Mouse (Mus musculus) CH12.LX (cell line): Measurements from ENCODE around the gene Map3k9. TPM values are rescaled to one million over a fixed set of nuclear protein-coding genes. Genes with fewer than 3 reads are reported as not detected.

Source experiments
- DNase-seq: peaks from one replicate; pipeline ENCODE4 v3.0.0-alpha.2; 2013; ENCODE audit errors: extremely low read depth
- H3K27ac ChIP-seq: 2 replicates; pipeline ENCODE4 v1.5.1; 2012; ENCODE audit warnings: low read depth, mild to moderate bottlenecking, control low read depth, moderate library complexity; ENCODE audit not compliant: insufficient read depth
- H3K27me3 ChIP-seq: replicated peaks from 2 replicates; pipeline ENCODE3; 2012; ENCODE audit warnings: inconsistent platforms
- H3K36me3 ChIP-seq, 2 experiments: replicated peaks in 1 of 2; 2 replicates each; pipeline versions ENCODE3 to v1.6.1; 2012; ENCODE audit warnings: inconsistent platforms in 1 of 2, low read length in 1 of 2, mild to moderate bottlenecking in 1 of 2, mixed read lengths in 1 of 2, moderate library complexity in 1 of 2; ENCODE audit not compliant: control insufficient read depth in 1 of 2, insufficient read depth in 1 of 2
- H3K4me1 ChIP-seq, 2 experiments: 2 replicates each; pipeline ENCODE4 v1.6.1; 2012; ENCODE audit warnings: inconsistent platforms in 1 of 2, moderate library complexity in 1 of 2; ENCODE audit not compliant: insufficient read depth in 2 of 2, control insufficient read depth in 1 of 2
- H3K4me2 ChIP-seq: 2 replicates; pipeline ENCODE4 v1.6.1; 2012; ENCODE audit warnings: low read depth, mild to moderate bottlenecking, control low read depth; ENCODE audit not compliant: poor library complexity, insufficient read depth, severe bottlenecking
- H3K4me3 ChIP-seq, 3 experiments: fragments of 150-350 bp in 1 of 3; sonication (generic) in 1 of 3; replicated peaks in 1 of 3; 2 replicates each; pipeline versions ENCODE3 to v1.5.1; 2011 to 2012; ENCODE audit warnings: low read depth in 2 of 3, low read length in 2 of 3, mild to moderate bottlenecking in 2 of 3, moderate library complexity in 2 of 3, control low read depth in 1 of 3, improper control_type of control experiment in 1 of 3, inconsistent platforms in 1 of 3, mixed read lengths in 1 of 3; ENCODE audit not compliant: poor library complexity in 1 of 3
- H3K79me2 ChIP-seq: replicated peaks from 2 replicates; pipeline ENCODE4 v1.6.1; 2012; ENCODE audit warnings: mild to moderate bottlenecking, moderate library complexity; ENCODE audit not compliant: control insufficient read depth, poor library complexity, insufficient read depth, severe bottlenecking; ENCODE audit errors: extremely low read depth
- H3K9ac ChIP-seq: 2 replicates; pipeline ENCODE4 v1.6.1; 2012; ENCODE audit warnings: low read depth, mild to moderate bottlenecking, control low read depth, moderate library complexity; ENCODE audit not compliant: insufficient read depth
- H3K9me3 ChIP-seq: replicated peaks from 2 replicates; pipeline ENCODE3; 2012; ENCODE audit warnings: low read length, inconsistent platforms, mixed read lengths
- BHLHE40 ChIP-seq: IDR thresholded peaks from 2 replicates; pipeline ENCODE4 v1.6.1; 2011; ENCODE audit warnings: mild to moderate bottlenecking, low read depth, low read length, improper control_type of control experiment
- CHD1 ChIP-seq: IDR thresholded peaks from 2 replicates; pipeline ENCODE4 v1.6.1; 2012; ENCODE audit warnings: low read depth, low read length, improper control_type of control experiment, inconsistent platforms
- CHD2 ChIP-seq: IDR thresholded peaks from 2 replicates; pipeline ENCODE4 v1.6.1; 2011; ENCODE audit warnings: low read length, improper control_type of control experiment
- CTCF ChIP-seq, 2 experiments: IDR thresholded peaks in 1 of 2; conservative IDR thresholded peaks in 1 of 2; 2 replicates each; pipeline ENCODE4 v1.5.1; 2011 to 2012; ENCODE audit warnings: low read depth in 2 of 2, low read length in 2 of 2, improper control_type of control experiment in 1 of 2, inconsistent platforms in 1 of 2, mild to moderate bottlenecking in 1 of 2, moderate library complexity in 1 of 2
- ELF1 ChIP-seq: IDR thresholded peaks from 2 replicates; pipeline ENCODE4 v1.6.1; 2014; ENCODE audit warnings: low read depth, mild to moderate bottlenecking, inconsistent platforms, low read length, improper control_type of control experiment
- GABPA ChIP-seq: IDR thresholded peaks from 2 replicates; pipeline ENCODE4 v1.6.1; 2012; ENCODE audit warnings: low read depth, low read length, improper control_type of control experiment, inconsistent platforms; ENCODE audit not compliant: insufficient replicate concordance
- IRF4 ChIP-seq: IDR thresholded peaks from 2 replicates; pipeline ENCODE4 v1.6.1; 2014; ENCODE audit warnings: low read depth, mild to moderate bottlenecking, inconsistent platforms, low read length, improper control_type of control experiment
- JUN ChIP-seq: IDR thresholded peaks from 2 replicates; pipeline ENCODE4 v1.6.1; 2011; ENCODE audit warnings: low read depth, mild to moderate bottlenecking, low read length, improper control_type of control experiment, moderate library complexity; ENCODE audit not compliant: insufficient read depth
- JUND ChIP-seq: conservative IDR thresholded peaks from 2 replicates; pipeline ENCODE4 v1.6.1; 2011; ENCODE audit warnings: low read depth, low read length, improper control_type of control experiment
- MAFK ChIP-seq: IDR thresholded peaks from 2 replicates; pipeline ENCODE4 v1.6.1; 2011; ENCODE audit warnings: low read length, improper control_type of control experiment; ENCODE audit not compliant: insufficient replicate concordance
- MAZ ChIP-seq: IDR thresholded peaks from 2 replicates; pipeline ENCODE4 v1.6.1; 2012; ENCODE audit warnings: low read depth, mild to moderate bottlenecking, inconsistent platforms, low read length, improper control_type of control experiment, moderate library complexity
- MEF2A ChIP-seq: IDR thresholded peaks from 2 replicates; pipeline ENCODE4 v1.6.1; 2014; ENCODE audit warnings: low read depth, mild to moderate bottlenecking, inconsistent platforms, low read length, improper control_type of control experiment, borderline replicate concordance
- MYC ChIP-seq: IDR thresholded peaks from 2 replicates; pipeline ENCODE4 v1.6.1; 2011; ENCODE audit warnings: low read depth, mild to moderate bottlenecking, improper control_type of control experiment, low read length
- NELFE ChIP-seq: IDR thresholded peaks from 2 replicates; pipeline ENCODE4 v1.6.1; 2011; ENCODE audit warnings: low read depth, low read length, improper control_type of control experiment
- PAX5 ChIP-seq: IDR thresholded peaks from 2 replicates; pipeline ENCODE4 v1.6.1; 2012; ENCODE audit warnings: low read length, inconsistent platforms, mixed read lengths
- POLR2AphosphoS2 ChIP-seq: IDR thresholded peaks from 2 replicates; pipeline ENCODE4 v1.6.1; 2011; ENCODE audit warnings: low read depth, low read length, improper control_type of control experiment
- RAD21 ChIP-seq: IDR thresholded peaks from 2 replicates; pipeline ENCODE4 v1.6.1; 2011; ENCODE audit warnings: low read depth, mild to moderate bottlenecking, low read length, improper control_type of control experiment, moderate library complexity
- SIN3A ChIP-seq: IDR thresholded peaks from 2 replicates; pipeline ENCODE4 v1.6.1; 2012; ENCODE audit warnings: low read length, improper control_type of control experiment, inconsistent platforms
- SMC3 ChIP-seq: IDR thresholded peaks from 2 replicates; pipeline ENCODE4 v1.6.1; 2011; ENCODE audit warnings: low read depth, low read length, improper control_type of control experiment
- USF1 ChIP-seq: IDR thresholded peaks from 2 replicates; pipeline ENCODE4 v1.6.1; 2014; ENCODE audit warnings: low read depth, mild to moderate bottlenecking, inconsistent platforms, low read length, improper control_type of control experiment
- USF2 ChIP-seq: conservative IDR thresholded peaks from 2 replicates; pipeline ENCODE4 v1.6.1; 2011; ENCODE audit warnings: low read depth, low read length, improper control_type of control experiment
- ZC3H11A ChIP-seq: IDR thresholded peaks from 2 replicates; pipeline ENCODE4 v1.6.1; 2012; ENCODE audit warnings: low read depth, mild to moderate bottlenecking, inconsistent platforms, low read length, improper control_type of control experiment
- ZKSCAN1 ChIP-seq: IDR thresholded peaks from 2 replicates; pipeline ENCODE4 v1.6.1; 2012; ENCODE audit warnings: low read depth, inconsistent platforms, low read length, improper control_type of control experiment, borderline replicate concordance
- ZMIZ1 ChIP-seq: IDR thresholded peaks from 2 replicates; pipeline ENCODE4 v1.6.1; 2012; ENCODE audit warnings: low read depth, mild to moderate bottlenecking, inconsistent platforms, low read length, improper control_type of control experiment
- ZNF384 ChIP-seq: IDR thresholded peaks from 2 replicates; pipeline ENCODE4 v1.6.1; 2012; ENCODE audit warnings: low read depth, low read length, improper control_type of control experiment, inconsistent platforms
- dilution Hi-C: fragments of 300-500 bp; cut with MboI; formaldehyde crosslinking; loops from 2 replicates; pipeline ENCODE4 v1.14.3; 2020; ENCODE audit warnings: low sequenced_read_pairs; ENCODE audit not compliant: extremely low pct_unique_long_range_greater_than_20kb, extremely low pct_ligation_motif_present
- in situ Hi-C: fragments of 300-500 bp; cut with MboI; formaldehyde crosslinking; loops from 3 replicates; pipeline ENCODE4 v1.14.3; 2019; ENCODE audit warnings: low sequenced_read_pairs, low pct_ligation_motif_present, low pct_unique_long_range_greater_than_20kb, mixed read lengths
- polyA plus RNA-seq: library from polyadenylated mRNA; unstranded; fragments of >175 nt; gene quantifications from 2 replicates; pipeline ENCODE4 v1.2.1, GENCODE M21; 2012; ENCODE audit warnings: low read depth; ENCODE audit not compliant: insufficient read length
- total RNA-seq, 2 experiments: library from RNA; depleted of rRNA; stranded (reverse); fragments of 300-350 nt in 1 of 2; fragments of >200 nt in 1 of 2; gene quantifications; 2 replicates each; pipeline ENCODE4 v1.2.3; 2012 to 2014

Map3k9 gene
- total and polyA plus RNA-seq, 3 experiments, result 0.13 to 0.38 TPM; not detected in 1

GRCm38 (mm10) chr12:81803016-81803415 lies 22.0 kb upstream of the Map3k9 start:
- no peak for DNase-seq
- Histone ChIP-seq H3K9ac (no peak overlapping the region), H3K36me3 (no peaks in the 10 kb centered on the region), H3K27me3 (no peaks in the 10 kb centered on the region), H3K4me3 (no peak overlapping the region), H3K9me3 (no peaks in the 10 kb centered on the region), H3K4me2 (no peak overlapping the region), H3K79me2 (no peaks in the 10 kb centered on the region), H3K4me1 (peaks cover 7 to 32% of the 10 kb centered on the region in 2 experiments; a peak in 3 of 4 replicates), H3K27ac (no peak overlapping the region)
- TF ChIP-seq ZNF384 (no peak), USF2 (no peak), CHD1 (no peak), ZKSCAN1 (no peak), PAX5 (no peak)
- in situ Hi-C loops, result loop anchor here (25.0 kb wide), 1 partner anchor 659 kb away; no protein-coding TSS in a partner anchor
- dilution Hi-C loops, result no loop called here

DNA sequence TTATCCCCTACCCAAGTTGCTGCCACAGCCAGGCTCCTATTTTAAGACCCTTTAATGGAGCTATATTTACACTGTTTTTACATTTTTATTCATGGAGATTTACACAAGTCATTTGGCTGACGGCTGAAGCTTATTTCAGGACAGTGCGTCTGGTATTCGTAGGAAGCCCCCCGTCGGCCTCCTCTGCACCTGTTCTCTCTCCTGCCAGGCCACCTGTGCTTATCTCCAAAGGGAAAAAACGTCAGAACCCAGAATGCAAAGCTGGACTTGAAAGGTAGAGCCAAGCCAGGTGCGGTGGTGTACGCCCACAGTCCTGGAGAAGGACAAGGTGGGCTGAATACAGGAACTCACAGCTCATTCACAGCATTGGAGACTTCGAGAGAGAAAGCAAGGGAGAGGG lies 20.2 kb upstream of the Map3k9 start:
- Histone ChIP-seq H3K9ac (no peak overlapping the region), H3K4me1 (peaks cover 6 to 22% of the 10 kb centered on the region in 2 experiments; a peak in 3 of 4 replicates), H3K4me3 (no peak overlapping the region), H3K27ac (no peak overlapping the region), H3K36me3 (no peaks in the 10 kb centered on the region), H3K79me2 (no peaks in the 10 kb centered on the region), H3K27me3 (no peaks in the 10 kb centered on the region), H3K4me2 (no peak overlapping the region), H3K9me3 (no peaks in the 10 kb centered on the region)
- dilution Hi-C loops, result no loop called here
- DNase-seq, result no peak
- in situ Hi-C loops, result loop anchor here (25.0 kb wide), 1 partner anchor 661 kb away; no protein-coding TSS in a partner anchor
- no peak for TF ChIP-seq ELF1
- no peak for TF ChIP-seq SMC3
- no peak for TF ChIP-seq CHD2
- TF ChIP-seq JUN, result no peak
- no peak for TF ChIP-seq IRF4
- no peak for TF ChIP-seq GABPA
- no peak for TF ChIP-seq RAD21

DNA sequence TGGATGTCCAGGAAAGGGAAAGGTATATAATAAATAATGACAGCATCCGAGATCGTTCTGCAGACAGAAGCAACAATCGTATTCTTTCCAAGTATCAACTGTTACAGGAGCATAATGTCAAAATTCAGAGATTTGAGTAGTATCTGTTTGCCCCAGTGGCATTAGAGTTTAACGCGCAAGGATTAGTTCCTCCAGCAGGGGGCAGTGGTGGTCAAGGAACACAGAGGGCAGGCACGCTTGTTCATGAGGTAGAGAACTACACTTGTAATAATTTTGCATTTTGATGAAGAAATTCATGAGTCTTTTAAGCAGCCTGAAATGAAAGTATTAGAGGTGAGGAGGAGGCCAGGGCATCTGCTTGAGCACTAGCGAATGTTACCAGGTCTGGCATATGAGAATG lies 15.6 kb upstream of the Map3k9 start:
- peak; percentile 80 for DNase-seq
- H3K4me1 ChIP-seq, result peaks cover 5 to 26% of the 10 kb centered on the region in 2 experiments; a peak in 2 of 4 replicates
- no peak overlapping the region for H3K4me3 ChIP-seq
- no peaks in the 10 kb centered on the region for H3K9me3 ChIP-seq
- in situ Hi-C loops (loop anchor here (5.0 to 10.0 kb wide), 2 partner anchors 68 to 121 kb away; partner anchors contain the start of gene Pcnx), dilution Hi-C loops (no loop called here)
- H3K27ac ChIP-seq, result no peak overlapping the region
- H3K36me3 ChIP-seq, result no peaks in the 10 kb centered on the region
- no peaks in the 10 kb centered on the region for H3K27me3 ChIP-seq
- no peak overlapping the region for H3K9ac ChIP-seq
- no peaks in the 10 kb centered on the region for H3K79me2 ChIP-seq
- H3K4me2 ChIP-seq, result no peak overlapping the region
- no peak for TF ChIP-seq USF1
- peak; percentile 81 for TF ChIP-seq MYC
- TF ChIP-seq BHLHE40, result peak; percentile 75
- peak; percentile 44; the same call in 1 of the 2 replicates for TF ChIP-seq NELFE
- no peak for TF ChIP-seq ZKSCAN1
- no peak for TF ChIP-seq MEF2A
- no peak for TF ChIP-seq ZMIZ1
- no peak; the same call in 1 of the 2 replicates for TF ChIP-seq JUND
- 0 out of 2 replicates have a peak, but pooled peaks have one; percentile 14 for TF ChIP-seq ELF1
- TF ChIP-seq ZC3H11A, result peak; percentile 97
- TF ChIP-seq USF2, result no peak
- peak; percentile 51; the same call in 1 of the 2 replicates for TF ChIP-seq MAFK
- peak; percentile 80 to 97 for TF ChIP-seq CTCF (conservative IDR thresholded peaks at IDR 0.05 in 1 of 2, IDR thresholded peaks at IDR 0.05 in 1 of 2; ENCODE audit: low read depth in 2 of 2, low read length in 2 of 2)
- peak; percentile 57; the same call in 1 of the 2 replicates for TF ChIP-seq SIN3A
- TF ChIP-seq RAD21, result peak; percentile 99
- TF ChIP-seq MAZ, result no peak
- no peak for TF ChIP-seq POLR2AphosphoS2
